Mouse (Mus musculus): ENCODE data around the gene Siah3.

DNA sequence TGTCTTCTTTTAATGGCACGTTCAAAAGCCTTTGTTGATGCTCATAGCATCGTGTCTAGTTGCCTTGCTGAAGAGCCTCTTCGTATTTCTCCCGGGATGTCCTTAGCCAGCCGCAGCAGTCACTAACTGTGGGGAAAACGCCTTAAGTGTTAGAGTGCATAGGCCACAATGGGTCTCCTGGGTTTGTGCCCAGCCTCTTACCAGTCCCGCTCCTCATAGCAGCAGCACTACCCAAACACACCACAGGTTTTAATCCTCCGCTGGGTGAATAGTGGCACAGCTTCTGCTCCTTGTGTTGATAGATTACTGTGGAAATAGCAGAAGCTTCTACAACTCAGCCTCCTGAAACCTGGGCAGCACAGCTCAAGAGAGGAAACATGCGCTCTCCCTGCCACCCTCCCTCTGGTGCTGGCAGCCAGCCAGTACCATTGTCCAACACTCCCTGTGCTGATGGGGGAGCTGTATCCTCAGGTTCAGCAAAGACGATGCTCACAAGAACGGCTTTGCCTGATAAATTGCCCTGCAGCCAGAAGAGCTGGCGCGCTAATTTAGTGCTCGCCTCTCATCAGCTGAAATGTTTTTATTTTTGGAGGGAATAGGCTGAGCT is 109.9 kb downstream of the Siah3 start:
- TF ChIP-seq CTCF (IDR thresholded peaks at IDR 0.05; ENCODE audit: control insufficient read depth, insufficient read depth, insufficient read length) = no peak
- no peak for TF ChIP-seq MAX (IDR thresholded peaks at IDR 0.05)
- no peak for TF ChIP-seq MYOD1 (IDR thresholded peaks at IDR 0.05; ENCODE audit: control insufficient read depth, insufficient read length, low read depth)
- no peak for TF ChIP-seq USF1 (IDR thresholded peaks at IDR 0.05; ENCODE audit: low read depth)
